Mouse (Mus musculus): ENCODE data around the gene Stard10. TPM values are rescaled to one million over a fixed set of nuclear protein-coding genes. Genes with fewer than 3 reads are reported as not detected.
A peak's percentile ranks its signal among the peaks of the same experiment; 100 is the strongest.

The Stard10 gene
- polyA plus RNA-seq, 1 experiment from 2014 or later: 14.3 TPM

DNA sequence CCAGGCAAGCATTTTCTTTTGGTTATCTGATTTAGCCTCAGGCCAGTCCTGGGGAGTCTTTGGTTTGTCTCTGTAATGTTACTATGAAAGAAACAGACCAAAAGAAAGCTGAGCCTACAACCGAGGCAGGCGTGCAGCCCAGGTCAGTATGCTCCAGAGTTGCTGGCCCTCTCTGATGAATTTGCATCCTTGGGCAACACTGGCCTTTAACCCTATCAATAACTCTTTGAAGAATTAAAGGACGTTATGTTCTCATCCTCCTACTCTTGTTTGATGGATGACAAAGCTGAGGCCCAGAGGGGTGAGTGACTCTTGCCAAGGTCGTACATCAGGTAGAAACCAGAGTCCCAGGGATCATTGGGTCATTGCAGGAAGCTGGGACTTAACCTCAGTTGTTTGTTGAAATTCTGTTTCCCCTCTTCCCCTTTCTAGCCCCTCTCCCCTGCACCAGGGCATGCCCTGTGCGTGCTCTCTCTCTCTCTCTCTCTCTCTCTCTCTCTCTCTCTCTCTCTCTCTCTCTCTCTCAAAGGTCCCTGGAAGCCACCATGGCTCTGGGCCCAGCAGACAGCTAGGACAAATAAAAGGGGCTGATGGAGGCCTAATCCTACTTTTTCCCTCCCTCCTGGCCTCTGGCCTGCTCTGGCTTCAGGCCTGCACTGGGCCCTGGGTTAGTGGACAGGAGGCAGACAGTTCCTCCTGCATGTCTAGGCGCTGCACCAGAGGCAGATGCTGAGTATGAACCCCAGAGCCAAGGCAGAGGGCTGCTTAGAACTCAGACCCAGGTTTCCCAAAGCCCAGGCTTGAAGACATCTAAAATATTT lies 7.5 kb downstream of the Stard10 start:
- no peak overlapping the region for H3K4me3 ChIP-seq (replicated peaks; ENCODE audit: low read length)
- H3K4me2 ChIP-seq (replicated peaks): no peak overlapping the region
- H3K36me3 ChIP-seq (replicated peaks; ENCODE audit: control insufficient read depth, insufficient read depth): no peaks in the 10 kb centered on the region
- ATAC-seq (ENCODE audit: low FRiP score) (no peak), DNase-seq (ENCODE audit: low spot score) (no peak)
- H3K27me3 ChIP-seq (ENCODE audit: control insufficient read depth, insufficient read depth, low read length): 0 out of 2 replicates have a peak, but pooled peaks cover 3% of the 10 kb centered on the region
- no peak overlapping the region for H3K27ac ChIP-seq
- H3K9ac ChIP-seq: no peak overlapping the region
- WGBS: 73% methylated on average over 6 of the region's 6 CpGs
- no peaks in the 10 kb centered on the region for H3K9me3 ChIP-seq (ENCODE audit: control insufficient read depth, low read length)
- peaks cover 6% of the 10 kb centered on the region; the same call in 1 of the 2 replicates for H3K4me1 ChIP-seq (replicated peaks; ENCODE audit: control insufficient read depth, insufficient read depth, low read length)

DNA sequence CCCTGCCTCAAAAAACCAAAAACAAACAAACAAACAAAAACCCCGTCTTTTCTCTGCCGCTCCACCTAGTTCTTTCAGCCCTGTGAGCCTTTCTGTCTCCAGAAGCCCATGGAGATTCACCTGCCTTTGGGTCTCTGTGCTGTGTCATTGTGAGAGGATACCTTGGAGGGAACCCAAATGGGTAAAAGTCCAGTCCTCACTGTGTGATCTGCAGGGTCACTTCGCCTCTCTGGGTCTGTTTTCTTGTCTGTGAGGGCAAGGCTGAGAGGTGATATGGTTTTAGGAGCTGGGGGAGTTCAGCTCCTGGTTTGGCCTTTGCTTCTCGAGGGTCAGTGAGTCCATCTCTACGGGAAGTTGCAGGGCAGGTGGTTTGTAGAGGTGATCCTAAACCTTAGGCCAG lies 9.1 kb downstream of the Stard10 start:
- Histone ChIP-seq H3K4me2 (replicated peaks) (no peak overlapping the region), H3K9me3 (ENCODE audit: control insufficient read depth, low read length) (no peaks in the 10 kb centered on the region), H3K4me3 (replicated peaks; ENCODE audit: low read length) (no peak overlapping the region), H3K27ac (no peak overlapping the region), H3K27me3 (ENCODE audit: control insufficient read depth, insufficient read depth, low read length) (no peaks in the 10 kb centered on the region), H3K4me1 (replicated peaks; ENCODE audit: control insufficient read depth, insufficient read depth, low read length) (peaks cover 6% of the 10 kb centered on the region; the same call in 1 of the 2 replicates), H3K9ac (no peak overlapping the region), H3K36me3 (replicated peaks; ENCODE audit: control insufficient read depth, insufficient read depth) (no peaks in the 10 kb centered on the region)
- ATAC-seq (ENCODE audit: low FRiP score) (no peak), DNase-seq (ENCODE audit: low spot score) (no peak)
- WGBS: 86% methylated on average over 5 of the region's 5 CpGs

DNA sequence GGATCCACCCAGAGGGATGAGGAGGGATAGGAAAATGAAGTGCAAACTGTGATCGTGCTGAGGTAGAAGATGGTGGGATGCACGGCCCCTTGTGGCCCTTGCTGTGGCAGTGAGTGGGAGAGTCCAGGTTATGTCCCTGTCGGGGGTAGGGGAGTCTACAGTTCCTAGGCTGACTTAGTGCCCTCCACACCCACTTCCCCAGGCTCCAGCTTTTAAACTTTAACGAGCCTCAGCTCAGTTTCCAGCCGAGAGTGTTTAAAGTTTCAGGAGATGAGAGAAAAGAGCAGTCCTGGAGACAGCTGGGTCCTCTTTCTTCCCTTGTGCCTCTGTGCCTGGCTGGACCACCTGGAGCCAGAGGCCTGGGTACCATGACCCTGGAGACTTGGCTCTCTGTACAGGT lies 10.4 kb downstream of the Stard10 start:
- Histone ChIP-seq H3K27ac (no peak overlapping the region), H3K27me3 (ENCODE audit: control insufficient read depth, insufficient read depth, low read length) (no peaks in the 10 kb centered on the region), H3K4me2 (replicated peaks) (no peak overlapping the region), H3K9ac (no peak overlapping the region), H3K36me3 (replicated peaks; ENCODE audit: control insufficient read depth, insufficient read depth) (no peaks in the 10 kb centered on the region), H3K4me3 (replicated peaks; ENCODE audit: low read length) (no peak overlapping the region), H3K9me3 (ENCODE audit: control insufficient read depth, low read length) (no peaks in the 10 kb centered on the region), H3K4me1 (replicated peaks; ENCODE audit: control insufficient read depth, insufficient read depth, low read length) (no peaks in the 10 kb centered on the region; the same call in 1 of the 2 replicates)
- DNase-seq (ENCODE audit: low spot score) (no peak), ATAC-seq (ENCODE audit: low FRiP score) (no peak)
- WGBS: 60% methylated on average over 5 of the region's 5 CpGs

DNA sequence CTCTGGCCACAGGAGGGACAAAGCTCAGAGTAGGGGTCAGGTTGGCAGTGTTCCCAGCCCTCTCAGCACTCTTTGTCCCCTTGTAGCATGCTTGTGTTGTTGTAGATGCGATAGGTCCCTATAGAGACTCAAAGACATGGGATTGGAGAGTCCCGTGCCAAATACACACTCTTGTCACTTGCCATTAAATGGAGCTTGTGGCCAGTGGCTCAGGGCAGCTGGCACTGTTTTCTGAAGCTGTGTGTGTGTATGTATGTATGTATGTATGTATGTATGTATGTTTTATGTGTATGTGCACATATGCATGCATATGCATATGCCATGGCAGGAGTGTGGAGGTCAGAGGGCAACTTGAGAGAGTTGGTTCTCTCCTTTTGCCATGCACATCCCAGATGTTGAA lies 10.9 kb downstream of the Stard10 start:
- Histone ChIP-seq H3K4me1 (replicated peaks; ENCODE audit: control insufficient read depth, insufficient read depth, low read length) (no peaks in the 10 kb centered on the region; the same call in 1 of the 2 replicates), H3K4me2 (replicated peaks) (no peak overlapping the region), H3K9me3 (ENCODE audit: control insufficient read depth, low read length) (no peaks in the 10 kb centered on the region), H3K27ac (no peak overlapping the region), H3K36me3 (replicated peaks; ENCODE audit: control insufficient read depth, insufficient read depth) (no peaks in the 10 kb centered on the region), H3K9ac (no peak overlapping the region), H3K4me3 (replicated peaks; ENCODE audit: low read length) (no peak overlapping the region), H3K27me3 (ENCODE audit: control insufficient read depth, insufficient read depth, low read length) (no peaks in the 10 kb centered on the region)
- ATAC-seq (ENCODE audit: low FRiP score) (no peak), DNase-seq (ENCODE audit: low spot score) (no peak)
- 82% methylated on average over 2 of the region's 2 CpGs for WGBS

DNA sequence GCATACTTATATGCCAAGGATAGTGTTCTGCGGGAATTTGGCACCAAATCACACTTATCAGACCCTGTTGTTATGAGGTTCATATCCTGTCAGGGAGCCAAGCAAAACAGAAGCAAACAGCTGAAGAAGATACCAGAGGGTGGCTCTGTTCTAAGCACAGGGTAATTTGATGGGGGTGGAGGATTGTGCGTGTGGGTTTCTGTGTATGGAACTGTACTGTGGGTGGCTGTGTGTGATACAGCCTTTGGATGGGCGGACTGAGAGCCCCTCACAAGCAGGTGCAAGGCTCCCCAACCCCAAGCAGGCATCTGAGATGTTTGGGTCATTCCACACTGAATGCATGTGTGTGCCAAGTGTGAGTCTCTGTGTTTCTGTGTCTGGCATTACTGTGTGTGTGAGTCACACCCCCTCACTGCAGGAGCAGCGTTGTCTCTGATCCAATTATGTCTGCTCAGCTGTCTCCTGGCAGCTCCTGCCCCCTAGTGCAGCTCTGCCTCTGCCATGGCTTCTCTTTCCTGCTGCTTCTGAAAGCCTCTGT lies 11.8 kb downstream of the Stard10 start:
- Histone ChIP-seq H3K27me3 (ENCODE audit: control insufficient read depth, insufficient read depth, low read length) (no peaks in the 10 kb centered on the region), H3K9me3 (ENCODE audit: control insufficient read depth, low read length) (no peaks in the 10 kb centered on the region), H3K4me2 (replicated peaks) (no peak overlapping the region), H3K4me1 (replicated peaks; ENCODE audit: control insufficient read depth, insufficient read depth, low read length) (no peaks in the 10 kb centered on the region; the same call in 1 of the 2 replicates), H3K9ac (no peak overlapping the region), H3K36me3 (replicated peaks; ENCODE audit: control insufficient read depth, insufficient read depth) (no peaks in the 10 kb centered on the region), H3K4me3 (replicated peaks; ENCODE audit: low read length) (no peak overlapping the region), H3K27ac (peak overlapping the region; percentile 45; the same call in 1 of the 2 replicates)
- 68% methylated on average over 4 of the region's 4 CpGs for WGBS
- DNase-seq (ENCODE audit: low spot score) (peak; percentile 40), ATAC-seq (ENCODE audit: low FRiP score) (peak; percentile 35; the same call in 1 of the 2 replicates)

DNA sequence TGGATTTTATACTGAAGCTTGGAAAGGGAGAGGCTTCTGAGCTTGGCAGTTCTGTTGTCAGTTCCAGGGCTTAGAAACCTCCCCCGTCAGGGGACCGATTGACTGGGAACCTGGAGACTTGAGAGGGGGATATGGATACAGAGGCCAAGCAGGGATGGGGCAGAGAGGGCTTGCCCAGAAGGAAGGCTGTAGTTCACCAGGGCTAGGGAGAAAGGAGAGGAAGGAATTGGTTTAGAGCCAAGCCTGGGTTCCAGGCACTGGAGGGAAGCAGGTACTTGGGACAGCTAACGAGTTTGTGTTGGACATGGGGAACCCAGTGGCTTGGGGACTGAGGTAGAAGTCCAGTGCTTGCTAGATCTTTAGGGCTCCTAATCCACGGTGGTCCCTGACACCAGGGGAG lies 12.7 kb downstream of the Stard10 start:
- no peak overlapping the region for H3K9ac ChIP-seq
- no peaks in the 10 kb centered on the region; the same call in 1 of the 2 replicates for H3K4me1 ChIP-seq (replicated peaks; ENCODE audit: control insufficient read depth, insufficient read depth, low read length)
- DNase-seq (ENCODE audit: low spot score): no peak

DNA sequence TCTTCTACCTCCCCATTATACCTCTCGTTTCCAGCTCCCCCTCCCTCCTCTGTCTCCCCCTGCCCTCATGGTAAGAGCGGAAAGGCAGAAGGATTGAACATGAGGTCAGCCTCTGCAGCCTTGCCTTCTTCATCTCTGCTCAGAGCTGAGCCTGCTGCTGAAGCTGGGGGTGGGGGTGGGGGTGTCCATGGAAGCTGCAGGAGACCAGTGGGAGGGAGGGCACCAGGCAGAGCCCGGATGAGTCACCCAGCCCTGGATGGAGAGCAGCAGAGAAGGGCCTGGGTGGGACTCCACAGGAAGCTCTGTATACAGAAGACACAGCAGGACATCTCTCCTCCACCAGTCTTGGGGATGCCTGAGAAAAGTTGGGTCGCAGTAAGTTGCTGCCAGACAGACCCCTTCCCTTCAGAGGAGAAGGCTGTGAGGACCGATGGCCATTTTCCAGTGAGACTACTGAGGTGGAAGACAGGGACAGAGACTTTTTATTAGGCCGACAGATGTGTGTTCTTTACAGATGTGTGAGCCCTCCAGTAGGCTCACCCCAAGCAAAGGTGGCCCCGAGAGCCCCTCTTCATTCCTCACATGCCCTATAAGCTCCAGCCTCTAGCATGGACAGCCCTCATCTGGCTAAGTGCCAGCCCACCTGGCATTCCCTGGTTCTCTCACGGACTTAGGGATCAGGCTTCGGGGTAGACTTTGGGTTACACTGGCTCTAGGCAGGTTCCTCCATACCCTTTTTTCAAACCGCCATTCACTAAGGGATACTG lies 13.4 kb downstream of the Stard10 start:
- 72% methylated on average over 10 of the region's 10 CpGs for WGBS
- no peak for DNase-seq (ENCODE audit: low spot score)
- H3K4me2 ChIP-seq (replicated peaks): no peak overlapping the region

More for the DNA sequence above, 12.7 kb downstream of the Stard10 start:
- Histone ChIP-seq H3K4me3 (replicated peaks; ENCODE audit: low read length) (no peak overlapping the region), H3K27me3 (ENCODE audit: control insufficient read depth, insufficient read depth, low read length) (no peaks in the 10 kb centered on the region), H3K9me3 (ENCODE audit: control insufficient read depth, low read length) (no peaks in the 10 kb centered on the region), H3K4me2 (replicated peaks) (no peak overlapping the region), H3K27ac (peak overlapping the region; percentile 45; the same call in 1 of the 2 replicates), H3K36me3 (replicated peaks; ENCODE audit: control insufficient read depth, insufficient read depth) (no peaks in the 10 kb centered on the region)
- 75% methylated on average over 4 of the region's 4 CpGs for WGBS
- ATAC-seq (ENCODE audit: low FRiP score): no peak

DNA sequence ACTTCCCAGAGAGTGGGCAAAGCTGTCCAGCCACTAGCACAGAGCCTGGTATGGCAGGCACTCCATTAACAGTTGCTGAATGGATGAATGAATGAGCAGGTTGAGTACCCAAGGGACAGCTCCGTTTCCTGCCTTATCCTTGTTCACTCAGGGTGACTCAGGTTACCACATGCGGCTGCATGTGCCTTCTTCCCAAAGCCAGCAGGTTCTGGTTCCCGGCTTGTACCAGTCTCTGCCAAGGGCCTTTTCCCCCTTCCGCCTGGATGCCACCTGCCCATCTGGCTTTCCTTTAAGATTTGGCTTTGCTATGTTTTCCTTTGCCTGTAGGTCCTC lies 13.9 kb downstream of the Stard10 start:
- ATAC-seq (ENCODE audit: low FRiP score) (no peak), DNase-seq (ENCODE audit: low spot score) (no peak)
- no peak overlapping the region for H3K4me3 ChIP-seq (replicated peaks; ENCODE audit: low read length)
- H3K9me3 ChIP-seq (ENCODE audit: control insufficient read depth, low read length): no peaks in the 10 kb centered on the region
- no peaks in the 10 kb centered on the region for H3K36me3 ChIP-seq (replicated peaks; ENCODE audit: control insufficient read depth, insufficient read depth)
- WGBS: 67% methylated on average over 4 of the region's 4 CpGs
- no peak overlapping the region for H3K9ac ChIP-seq
- no peak overlapping the region for H3K4me2 ChIP-seq (replicated peaks)
- no peaks in the 10 kb centered on the region; the same call in 1 of the 2 replicates for H3K4me1 ChIP-seq (replicated peaks; ENCODE audit: control insufficient read depth, insufficient read depth, low read length)
- no peaks in the 10 kb centered on the region for H3K27me3 ChIP-seq (ENCODE audit: control insufficient read depth, insufficient read depth, low read length)
- H3K27ac ChIP-seq: no peak overlapping the region

More for the DNA sequence above, 13.4 kb downstream of the Stard10 start:
- Histone ChIP-seq H3K9ac (no peak overlapping the region), H3K27ac (no peak overlapping the region), H3K36me3 (replicated peaks; ENCODE audit: control insufficient read depth, insufficient read depth) (no peaks in the 10 kb centered on the region), H3K9me3 (ENCODE audit: control insufficient read depth, low read length) (no peaks in the 10 kb centered on the region), H3K4me3 (replicated peaks; ENCODE audit: low read length) (no peak overlapping the region), H3K4me1 (replicated peaks; ENCODE audit: control insufficient read depth, insufficient read depth, low read length) (no peaks in the 10 kb centered on the region; the same call in 1 of the 2 replicates), H3K27me3 (ENCODE audit: control insufficient read depth, insufficient read depth, low read length) (no peaks in the 10 kb centered on the region)
- ATAC-seq (ENCODE audit: low FRiP score): no peak

Data from hindbrain, embryonic 14.5 days (tissue).